Mouse (Mus musculus) Patski (cell line): ENCODE measurements at regions not wholly inside any gene's neighbourhood (a gene's known extent, or its start where the extent isn't known, plus 50 kb on each side); places are given as distances from the start of the nearest gene placed in this dataset.

Source experiments
- ATAC-seq: fragments of 100-300 bp; one replicate; pipeline ENCODE4 v1.8.0; 2021
- CTCF ChIA-PET: fragments of 350-600 bp; sonication (Branson Sonifier 250); formaldehyde crosslinking; loops from one replicate; lab custom pipeline; 2022; ENCODE audit warnings: inconsistent platforms; lab: Charles Lee
- POLR2A ChIA-PET: fragments of 350-600 bp; sonication (Branson Sonifier 250); formaldehyde crosslinking; loops from one replicate; lab custom pipeline; 2022; ENCODE audit warnings: antibody characterized with exemption, inconsistent platforms; lab: Charles Lee
- DNase-seq: peaks from one replicate; pipeline ENCODE4 v3.0.0-alpha.2; 2011; ENCODE audit warnings: low read depth, low spot score
- H3K27me3 ChIP-seq: fragments of 371-371 bp; one replicate; pipeline ENCODE4 v1.5.1; 2021
- CTCF ChIP-seq: fragments of 100-300 bp; IDR thresholded peaks from one replicate; pipeline ENCODE4 v1.5.1; 2021
- in situ Hi-C: fragments of 300-500 bp; cut with MboI; formaldehyde crosslinking; loops from 3 replicates; pipeline ENCODE4 v1.11.1; 2018; ENCODE audit warnings: low pct_unique_long_range_greater_than_20kb, mixed read lengths

DNA sequence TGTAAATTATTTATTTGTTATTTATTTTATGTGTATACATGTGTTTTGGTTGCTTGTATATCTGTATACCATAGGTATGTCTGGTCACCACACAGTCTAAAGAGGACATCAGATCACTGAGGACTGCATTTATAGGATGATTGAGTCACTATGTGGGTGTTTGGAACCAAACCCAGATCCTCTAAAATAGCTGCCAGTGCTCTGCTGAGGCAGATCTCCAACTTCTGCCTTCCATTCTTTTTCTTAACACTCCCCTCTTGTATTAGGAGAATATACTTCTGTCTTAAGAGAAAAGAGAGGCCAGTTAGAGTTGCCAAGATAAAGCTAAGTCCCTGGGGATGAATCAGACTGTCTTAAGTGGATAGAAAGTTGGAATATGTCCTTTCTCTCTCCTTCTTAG lies 424.2 kb downstream of the Cntn6 start:
- no peaks in the 10 kb centered on the region for H3K27me3 ChIP-seq
- no peak for TF ChIP-seq CTCF
- DNase-seq (no peak), ATAC-seq (no peak)
- POLR2A ChIA-PET, result no interaction called here
- CTCF ChIA-PET, result no interaction called here
- in situ Hi-C loops, result no loop called here

DNA sequence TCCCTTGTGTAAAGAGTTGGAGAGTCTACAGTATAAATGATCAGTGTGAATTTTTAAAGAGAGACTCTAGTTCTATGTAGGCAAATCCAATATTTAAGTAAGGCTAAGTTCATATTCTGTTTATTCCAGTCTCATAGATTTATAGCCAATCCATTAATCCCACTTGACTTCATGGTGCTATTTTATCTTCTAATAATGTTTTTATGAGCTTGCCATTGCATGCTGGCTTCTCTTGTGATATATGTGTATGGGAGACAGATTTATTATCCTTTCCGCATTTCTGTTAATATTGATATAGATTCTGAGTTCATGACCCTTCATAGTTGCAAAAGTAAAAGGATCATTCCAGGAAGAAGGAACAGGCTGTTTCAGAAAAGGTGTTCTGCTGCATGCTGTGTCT lies 430.0 kb downstream of the Cntn6 start:
- in situ Hi-C loops, result no loop called here
- ATAC-seq (no peak), DNase-seq (no peak)
- H3K27me3 ChIP-seq, result peaks cover 3% of the 10 kb centered on the region
- TF ChIP-seq CTCF, result no peak
- ChIA-PET POLR2A (no interaction called here), CTCF (no interaction called here)

DNA sequence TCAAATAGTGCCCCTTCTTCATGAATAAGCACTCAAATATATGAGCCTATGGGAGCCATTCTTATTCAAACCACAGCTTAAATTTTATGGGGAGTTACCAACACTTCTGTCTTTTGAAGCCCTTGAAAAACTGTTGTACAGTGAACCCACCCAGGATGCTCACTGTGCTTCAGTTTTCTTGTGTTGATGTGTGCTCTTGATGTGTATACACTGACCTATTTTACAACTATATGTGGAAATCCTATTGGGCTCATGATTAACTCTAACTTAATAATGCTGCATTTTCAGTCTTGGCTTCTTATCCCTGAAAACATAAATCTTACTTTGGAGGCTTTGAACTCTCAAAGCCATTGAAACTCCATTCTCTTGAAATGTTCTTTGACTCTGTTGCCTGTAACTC lies 433.5 kb downstream of the Cntn6 start:
- CTCF ChIA-PET, result no interaction called here

DNA sequence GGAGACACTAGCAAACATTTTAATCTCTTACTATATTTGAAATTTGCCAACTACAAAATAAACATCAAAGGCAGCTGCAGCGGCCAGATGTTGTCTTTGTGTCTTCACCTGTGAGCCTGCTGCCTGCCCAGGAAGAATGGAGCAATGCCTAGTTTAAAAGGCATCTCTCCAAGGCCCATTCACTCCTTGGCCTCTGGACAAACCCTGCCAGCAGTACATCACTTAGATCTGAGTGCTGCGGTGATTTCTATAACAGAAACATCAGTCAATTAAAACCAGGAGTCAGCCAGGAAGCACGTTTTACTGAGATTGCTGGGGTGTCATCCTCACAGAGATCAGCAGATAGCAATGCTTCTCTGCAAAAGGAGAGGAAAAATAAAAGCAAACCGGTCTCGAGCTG lies 437.7 kb downstream of the Cntn6 start:
- DNase-seq (no peak), ATAC-seq (no peak)
- CTCF ChIA-PET, result no interaction called here
- POLR2A ChIA-PET, result no interaction called here
- in situ Hi-C loops, result no loop called here
- no peak for TF ChIP-seq CTCF
- H3K27me3 ChIP-seq, result no peaks in the 10 kb centered on the region

More for the DNA sequence above, 433.5 kb downstream of the Cntn6 start:
- ATAC-seq (no peak), DNase-seq (no peak)
- TF ChIP-seq CTCF, result no peak
- POLR2A ChIA-PET, result no interaction called here
- peaks cover 3% of the 10 kb centered on the region for H3K27me3 ChIP-seq
- in situ Hi-C loops, result no loop called here

DNA sequence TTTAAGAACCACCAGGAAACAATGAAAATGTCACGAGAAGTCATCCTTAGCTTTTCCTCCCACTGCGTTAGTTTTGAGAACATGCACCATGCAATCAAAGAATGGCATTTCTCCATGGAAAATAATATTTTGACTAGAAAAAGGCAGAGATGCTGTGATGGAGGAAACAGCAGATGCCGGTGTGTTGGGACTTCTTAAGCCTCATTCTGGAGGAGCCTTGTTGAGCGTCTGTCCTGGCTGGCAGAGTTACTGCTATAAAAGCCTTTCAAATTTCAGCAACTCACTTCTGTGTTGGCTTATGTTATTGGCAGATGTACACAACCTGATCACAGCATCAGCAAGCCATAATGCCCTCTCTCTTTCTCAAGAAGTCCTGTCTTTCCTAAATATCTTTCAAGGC lies 439.6 kb downstream of the Cntn6 start:
- no peak for ATAC-seq
- no peaks in the 10 kb centered on the region for H3K27me3 ChIP-seq
- CTCF ChIA-PET, result no interaction called here
- POLR2A ChIA-PET, result no interaction called here
- no peak for DNase-seq
- in situ Hi-C loops, result no loop called here
- no peak for TF ChIP-seq CTCF

DNA sequence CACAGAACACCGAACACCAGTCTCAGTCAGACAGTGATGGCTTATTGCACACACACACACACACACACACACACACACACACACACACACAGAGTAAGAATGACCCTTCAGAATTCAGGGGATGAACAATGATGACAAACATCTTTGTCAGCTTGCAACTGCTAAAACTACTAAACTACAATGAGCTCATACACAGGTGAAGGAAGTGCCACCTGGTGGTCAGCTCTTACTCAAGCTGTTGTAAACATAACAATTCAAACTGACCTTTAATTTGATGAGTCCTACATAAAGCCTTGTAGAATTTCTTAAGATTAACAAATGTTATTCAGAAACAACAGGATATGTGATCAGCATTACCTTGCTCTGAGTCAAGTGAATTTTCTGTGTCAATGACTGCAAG lies 446.5 kb downstream of the Cntn6 start:
- in situ Hi-C loops, result no loop called here
- DNase-seq (no peak), ATAC-seq (no peak)
- ChIA-PET CTCF (no interaction called here), POLR2A (no interaction called here)
- H3K27me3 ChIP-seq, result no peaks in the 10 kb centered on the region
- TF ChIP-seq CTCF, result no peak

DNA sequence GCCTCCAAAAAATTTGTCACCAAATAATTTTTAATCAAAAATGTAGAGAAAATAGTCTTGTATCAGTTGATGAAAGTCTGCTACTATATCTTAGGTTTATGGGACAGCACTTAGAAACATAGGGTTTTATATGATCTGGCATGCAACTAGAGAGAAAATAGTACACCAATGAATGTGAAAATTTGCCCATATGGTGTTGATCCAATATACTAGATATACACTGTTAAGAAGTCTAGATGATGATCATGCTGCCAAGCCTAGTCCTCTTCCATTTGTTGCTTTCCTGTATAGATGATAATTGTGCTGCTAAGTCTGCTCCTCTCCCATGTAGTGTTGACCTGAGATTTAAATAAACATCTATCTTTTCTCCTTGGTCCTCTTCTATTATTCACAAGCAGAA lies 481.9 kb downstream of the Cntn6 start:
- ChIA-PET POLR2A (no interaction called here), CTCF (no interaction called here)
- no peak for TF ChIP-seq CTCF
- no peak for ATAC-seq
- in situ Hi-C loops, result no loop called here
- H3K27me3 ChIP-seq, result no peaks in the 10 kb centered on the region
- no peak for DNase-seq

DNA sequence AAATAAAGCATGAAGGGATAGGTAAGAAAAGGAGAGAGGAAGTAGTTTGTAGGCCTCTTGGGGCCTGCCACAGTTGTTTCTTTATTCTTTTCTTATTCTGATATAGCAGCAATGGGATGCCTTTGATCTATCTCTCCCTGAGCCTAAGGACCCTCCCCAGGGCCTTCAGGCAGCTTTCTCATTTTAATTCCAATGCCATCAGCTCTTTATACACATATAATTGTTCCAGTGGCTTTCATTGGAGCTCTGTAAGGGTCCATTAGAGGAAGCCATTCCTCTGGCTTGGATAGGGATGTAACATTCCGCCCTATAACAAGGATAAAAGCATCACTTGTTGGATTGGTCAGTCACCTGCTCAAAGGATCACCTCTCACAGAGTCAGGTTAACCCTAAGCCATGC lies 491.6 kb downstream of the Cntn6 start:
- no peak for DNase-seq
- ChIA-PET POLR2A (no interaction called here), CTCF (no interaction called here)
- no peak for ATAC-seq
- H3K27me3 ChIP-seq, result no peaks in the 10 kb centered on the region
- no peak for TF ChIP-seq CTCF
- in situ Hi-C loops, result no loop called here

DNA sequence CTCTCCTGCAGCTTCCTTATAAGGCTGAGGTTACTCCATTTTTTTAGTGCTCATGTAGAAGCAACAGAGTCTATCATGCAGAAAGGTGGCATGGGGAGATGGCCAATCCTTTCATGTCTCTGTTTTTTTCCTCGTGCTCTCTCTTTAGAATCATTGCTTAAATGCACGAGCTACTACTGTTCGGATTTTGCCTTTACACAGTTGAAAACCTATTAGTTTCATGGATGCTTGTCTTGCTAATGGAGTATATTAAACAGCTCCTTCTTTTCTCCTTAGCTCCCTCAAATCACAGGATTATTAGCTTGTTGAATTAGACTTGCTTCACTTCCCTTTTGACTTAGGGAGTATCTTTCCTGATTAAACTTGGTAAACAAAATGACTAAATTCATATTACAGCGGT lies 497.3 kb downstream of the Cntn6 start:
- ChIA-PET CTCF (interaction anchor here (1.0 kb wide), 1 partner anchor 10 kb away, joined by 3 read pairs; no protein-coding TSS in a partner anchor), POLR2A (no interaction called here)
- H3K27me3 ChIP-seq, result no peaks in the 10 kb centered on the region
- ATAC-seq (no peak), DNase-seq (no peak)
- in situ Hi-C loops, result no loop called here
- TF ChIP-seq CTCF, result no peak

DNA sequence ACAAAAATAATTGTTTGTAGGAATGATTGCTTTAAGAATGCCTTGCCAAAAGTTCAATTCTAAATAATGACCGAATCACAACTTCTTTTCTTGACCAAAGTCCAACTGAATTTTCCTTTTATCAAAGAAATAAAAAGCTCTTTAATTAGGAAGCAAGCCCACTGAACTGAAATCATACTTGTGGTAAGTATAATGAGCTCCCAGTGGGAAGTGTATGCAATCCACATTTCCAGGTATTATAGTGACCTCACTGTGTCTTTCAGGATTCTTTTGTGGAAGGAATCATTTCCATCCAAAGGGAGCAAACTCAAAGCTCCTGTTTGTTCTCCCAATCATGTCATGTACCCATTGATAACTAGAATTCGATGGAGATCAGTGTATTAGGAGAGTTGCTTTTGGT lies 497.8 kb downstream of the Cntn6 start:
- CTCF ChIA-PET, result no interaction called here
- no peak for TF ChIP-seq CTCF
- DNase-seq (no peak), ATAC-seq (no peak)
- H3K27me3 ChIP-seq, result no peaks in the 10 kb centered on the region
- in situ Hi-C loops, result no loop called here
- POLR2A ChIA-PET, result no interaction called here

DNA sequence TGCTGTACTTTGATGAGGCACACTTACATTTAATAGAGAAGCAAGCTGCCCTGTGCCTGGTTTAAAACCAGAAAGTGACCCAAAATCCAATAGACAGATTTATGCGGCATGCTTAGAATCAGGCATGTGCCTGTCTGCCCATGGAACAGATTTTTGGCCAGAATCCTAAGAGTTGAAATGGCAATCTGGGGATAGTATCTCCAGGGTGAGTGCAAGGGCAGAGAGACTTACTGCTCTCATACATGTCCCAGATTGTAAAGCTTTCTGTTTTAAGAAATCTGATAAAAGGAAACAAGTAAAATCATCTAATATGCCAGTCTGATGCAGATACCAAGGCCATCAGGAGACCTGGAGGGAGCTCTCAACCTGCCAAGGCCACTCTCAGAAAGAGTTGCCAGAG lies 507.0 kb downstream of the Cntn6 start:
- ATAC-seq (no peak), DNase-seq (no peak)
- in situ Hi-C loops, result no loop called here
- H3K27me3 ChIP-seq, result no peaks in the 10 kb centered on the region
- no peak for TF ChIP-seq CTCF
- ChIA-PET CTCF (no interaction called here), POLR2A (no interaction called here)

DNA sequence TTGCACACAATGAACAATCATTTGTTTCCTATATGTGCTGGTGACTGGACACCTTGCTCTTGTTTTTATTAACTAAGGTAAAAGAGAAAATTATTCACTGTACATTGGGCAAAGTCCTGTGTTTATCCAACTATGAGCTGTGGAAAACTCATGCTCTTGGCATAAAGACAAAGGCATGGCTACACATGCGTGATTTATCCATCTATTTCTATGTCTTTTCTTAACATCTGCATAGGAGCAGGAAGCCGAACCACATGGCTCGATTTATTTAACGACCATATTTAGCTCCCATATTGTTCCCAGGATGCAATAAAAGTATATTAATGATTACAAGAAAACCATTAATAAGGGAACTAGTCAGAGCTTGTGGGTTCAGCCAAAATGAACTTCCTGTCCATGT lies 528.1 kb downstream of the Cntn6 start:
- H3K27me3 ChIP-seq, result no peaks in the 10 kb centered on the region
- TF ChIP-seq CTCF, result no peak
- DNase-seq (no peak), ATAC-seq (no peak)
- ChIA-PET POLR2A (no interaction called here), CTCF (no interaction called here)
- in situ Hi-C loops, result no loop called here
